Mouse (Mus musculus) testis, adult 2 months (tissue): ENCODE measurements around the gene Grm7.

Source experiments
- CTCF ChIP-seq: fragments of 200-500 bp; IDR thresholded peaks from 2 replicates; pipeline ENCODE4 v1.5.1; 2012; ENCODE audit warnings: low read depth, mild to moderate bottlenecking, inconsistent platforms, low read length, moderate library complexity; ENCODE audit not compliant: control insufficient read depth, insufficient read depth, insufficient replicate concordance
- POLR2A ChIP-seq: fragments of 200-500 bp; IDR thresholded peaks from 2 replicates; pipeline ENCODE4 v1.6.1; 2012; ENCODE audit warnings: low read depth, mild to moderate bottlenecking, inconsistent platforms, low read length, moderate library complexity; ENCODE audit not compliant: control insufficient read depth

DNA sequence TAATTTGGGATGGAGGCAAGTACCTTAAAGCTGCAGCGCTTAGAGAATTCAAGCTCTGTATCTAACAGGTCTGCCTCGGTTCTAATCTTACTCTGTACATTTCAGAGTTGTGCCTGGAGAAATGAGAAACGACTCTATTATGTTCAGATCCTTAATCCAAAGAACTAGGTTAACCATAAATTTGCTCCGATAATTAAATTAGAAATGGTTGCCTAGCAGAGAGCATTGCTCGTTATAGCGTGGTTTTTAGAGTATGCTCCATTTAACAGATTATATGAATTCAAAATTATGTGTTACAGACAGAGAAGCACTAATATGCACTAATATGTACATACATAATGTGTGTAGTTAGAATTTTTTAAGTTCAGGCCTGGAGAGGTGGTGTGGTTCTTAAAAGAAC is 130.7 kb downstream of the Grm7 start:
- TF ChIP-seq CTCF (no peak), POLR2A (no peak)
